Mouse (Mus musculus): ENCODE results near the gene Atp9a.

DNA sequence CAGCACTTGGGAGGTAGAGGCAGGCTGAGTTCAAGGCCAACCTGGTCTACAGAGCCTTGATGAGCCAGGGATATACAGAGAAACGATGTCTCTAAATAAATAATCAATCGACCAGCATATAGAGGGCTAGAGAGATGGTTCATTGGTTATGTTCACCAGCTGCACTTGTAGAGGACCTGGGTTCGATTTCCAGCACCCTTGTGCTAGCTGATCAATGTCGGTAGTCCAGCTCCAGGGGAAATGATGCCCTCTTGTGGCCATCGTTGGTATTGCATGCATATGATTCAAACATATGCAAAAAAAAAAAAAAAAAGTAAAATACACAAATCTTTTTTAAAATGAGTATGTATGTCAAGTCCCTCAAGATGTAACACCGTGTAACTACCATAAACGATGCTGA is 440 bp upstream of the Atp9a start:
- TF ChIP-seq CTCF (IDR thresholded peaks at IDR 0.05; ENCODE audit: control insufficient read depth, insufficient read depth, insufficient read length) = no peak
- TF ChIP-seq MAX (IDR thresholded peaks at IDR 0.05) = no peak
